40 mouse cellular contexts compared by ENCODE assay signal in genomic region chr7:46727584-46727983, GRCm38 (mm10). TPM values are rescaled to one million over a fixed set of nuclear protein-coding genes. Genes with fewer than 3 reads are reported as not detected.
"Had no signal": no experiment of that assay in that cellular context is flagged by ENCODE, and none has a peak within 500 bp of the region (broad histone marks: within the 10 kb centered on the region; RNA-seq: fewer than 3 reads in every experiment).

No protein-coding gene starts in this region.

- H3K27ac ChIP-seq: gastrocnemius, adult 2 months; heart, embryonic 10.5 days; hindbrain, embryonic 10.5 days; hindbrain, embryonic 12.5 days; hindbrain, embryonic 14.5 days; layer of hippocampus, adult 2 months; left cerebral cortex, adult 2 months; limb, embryonic 10.5 days; limb, embryonic 12.5 days; liver, embryonic 13.5 days; liver, embryonic 15.5 days had no signal

- H3K4me3 ChIP-seq: gastrocnemius, adult 2 months; heart, embryonic 10.5 days; heart, embryonic 12.5 days; hindbrain, embryonic 10.5 days; hindbrain, embryonic 12.5 days; layer of hippocampus, adult 2 months; left cerebral cortex, adult 2 months; limb, embryonic 10.5 days; limb, embryonic 12.5 days; liver, embryonic 13.5 days; liver, embryonic 15.5 days had no signal

- DNase-seq: gastrocnemius, adult 2 months; gastrocnemius, postnatal 10 days; gastrocnemius, postnatal 25 days; heart, adult 18-20 months; heart, postnatal 10 days; heart, postnatal 4 days; kidney, adult 11 months; kidney, adult 8-10 months; kidney, postnatal 10 days; kidney, postnatal 25 days; kidney, postnatal 4 days; liver; liver, embryonic 13.5 days had no signal

- H3K27me3 ChIP-seq: heart, embryonic 12.5 days; limb, embryonic 12.5 days; liver, embryonic 13.5 days; liver, embryonic 15.5 days had no signal

- H3K4me1 ChIP-seq: heart, embryonic 12.5 days; hindbrain, embryonic 10.5 days; hindbrain, embryonic 12.5 days; limb, embryonic 10.5 days; limb, embryonic 12.5 days; liver, embryonic 13.5 days had no signal

- H3K4me2 ChIP-seq: heart, embryonic 12.5 days; hindbrain, embryonic 12.5 days; hindbrain, embryonic 14.5 days; limb, embryonic 12.5 days; liver, embryonic 11.5 days; liver, embryonic 13.5 days; liver, embryonic 15.5 days had no signal

- H3K36me3 ChIP-seq: heart, embryonic 10.5 days; heart, embryonic 12.5 days; hindbrain, embryonic 10.5 days; hindbrain, embryonic 12.5 days; limb, embryonic 10.5 days; limb, embryonic 12.5 days; liver, embryonic 13.5 days; liver, embryonic 15.5 days had no signal

- ATAC-seq: hindbrain, embryonic 16.5 days; intestine, embryonic 16.5 days had no signal

- H3K9ac ChIP-seq: heart, embryonic 12.5 days; hindbrain, embryonic 12.5 days; hindbrain, embryonic 14.5 days; limb, embryonic 12.5 days; liver, embryonic 13.5 days; liver, embryonic 15.5 days had no signal

- H3K9me3 ChIP-seq: heart, embryonic 10.5 days; heart, embryonic 12.5 days; hindbrain, embryonic 10.5 days; hindbrain, embryonic 12.5 days; limb, embryonic 10.5 days; limb, embryonic 12.5 days; liver, embryonic 13.5 days; liver, embryonic 15.5 days had no signal

RNA-seq across cellular contexts. Expression of gene Saa4, which starts 4.8 kb away (rescaled TPM):
- total RNA-seq: gastrocnemius, adult 2 months; gastrocnemius, postnatal 10 days; gastrocnemius, postnatal 25 days; granulocyte monocyte progenitor cell, adult 5-6 weeks; heart, adult 18-20 months; heart, adult 8-10 months; heart, postnatal 10 days; heart, postnatal 25 days; heart, postnatal 4 days; layer of hippocampus, adult 2 months; layer of hippocampus, postnatal 10 days; layer of hippocampus, postnatal 25 days; left cerebral cortex, adult 2 months; left cerebral cortex, postnatal 14 days; left cerebral cortex, postnatal 36 days had no signal
- polyA plus RNA-seq: heart, embryonic 12.5 days; heart, embryonic 14.5 days; heart, embryonic 16.5 days; hindbrain, embryonic 10.5 days; hindbrain, embryonic 12.5 days; hindbrain, embryonic 14.5 days; hindbrain, embryonic 16.5 days; intestine, embryonic 14.5 days; kidney, embryonic 14.5 days; kidney, embryonic 16.5 days; limb, embryonic 10.5 days; limb, embryonic 12.5 days; limb, embryonic 14.5 days had no signal

RNA-seq across cellular contexts. Expression of gene Saa3, which starts 12.1 kb away (rescaled TPM):
- total RNA-seq: gastrocnemius, adult 2 months; gastrocnemius, postnatal 10 days; gastrocnemius, postnatal 25 days; granulocyte monocyte progenitor cell, adult 5-6 weeks; heart, postnatal 10 days; heart, postnatal 4 days; layer of hippocampus, adult 2 months; layer of hippocampus, postnatal 25 days; left cerebral cortex, adult 2 months; left cerebral cortex, postnatal 14 days; left cerebral cortex, postnatal 36 days had no signal
- polyA plus RNA-seq: heart, embryonic 14.5 days; hindbrain, embryonic 10.5 days; kidney, embryonic 14.5 days; limb, embryonic 10.5 days had no signal

RNA-seq across cellular contexts. Expression of gene Saa1, which starts 15.2 kb away (rescaled TPM):
- total RNA-seq: gastrocnemius, adult 2 months; gastrocnemius, postnatal 25 days; gastrocnemius, postnatal 4 days; granulocyte monocyte progenitor cell, adult 5-6 weeks; heart, adult 18-20 months; heart, adult 8-10 months; heart, postnatal 10 days; heart, postnatal 25 days; heart, postnatal 4 days; layer of hippocampus, adult 2 months; layer of hippocampus, postnatal 10 days; layer of hippocampus, postnatal 25 days; left cerebral cortex, adult 2 months; left cerebral cortex, postnatal 14 days; left cerebral cortex, postnatal 36 days had no signal
- polyA plus RNA-seq: heart, embryonic 12.5 days; heart, embryonic 14.5 days; hindbrain, embryonic 14.5 days; liver, embryonic 15.5 days had no signal

RNA-seq across cellular contexts. Expression of gene Saa2, which starts 24.0 kb away (rescaled TPM):
- total RNA-seq: gastrocnemius, adult 2 months; gastrocnemius, postnatal 10 days; gastrocnemius, postnatal 25 days; gastrocnemius, postnatal 4 days; granulocyte monocyte progenitor cell, adult 5-6 weeks; heart, adult 18-20 months; heart, adult 8-10 months; heart, postnatal 10 days; heart, postnatal 25 days; heart, postnatal 4 days; layer of hippocampus, adult 2 months; layer of hippocampus, postnatal 10 days; layer of hippocampus, postnatal 25 days; left cerebral cortex, adult 2 months; left cerebral cortex, postnatal 14 days; left cerebral cortex, postnatal 36 days had no signal
- polyA plus RNA-seq: heart, embryonic 12.5 days; heart, embryonic 14.5 days; heart, embryonic 16.5 days; hindbrain, embryonic 12.5 days; hindbrain, embryonic 14.5 days; intestine, embryonic 16.5 days; kidney, embryonic 14.5 days; kidney, embryonic 16.5 days; liver, embryonic 11.5 days; liver, embryonic 13.5 days; liver, embryonic 15.5 days had no signal
